Mouse (Mus musculus) thymus, postnatal 4 days (tissue): ENCODE measurements around the gene Appl2.

ENCODE experiments used
- DNase-seq: peaks from one replicate; pipeline ENCODE4 v3.0.0; 2021

Gene Appl2

GRCm38 (mm10) chr10:83563005-83563404 is 85.5 kb downstream of the Appl2 start:
- DNase-seq = no peak
